Mouse (Mus musculus) liver, embryonic 16.5 days (tissue): ENCODE measurements around the gene Ccsap. TPM values are rescaled to one million over a fixed set of nuclear protein-coding genes. Genes with fewer than 3 reads are reported as not detected.

Experiments used
- ATAC-seq: fragments of 200-750 bp; cut with Nextera tagmentation; 2 replicates; pipeline ENCODE4 v1.8.0; 2017; ENCODE audit warnings: low read depth, mild to moderate bottlenecking, moderate number of reproducible peaks, moderate library complexity
- H3K27ac ChIP-seq: fragments of 300-500 bp; sonication (generic); 2 replicates; pipeline ENCODE4 v1.5.1; 2014; ENCODE audit warnings: mild to moderate bottlenecking, low read length
- H3K27me3 ChIP-seq: fragments of 300-500 bp; sonication (generic); 2 replicates; pipeline ENCODE4 v1.6.1; 2014; ENCODE audit warnings: low read depth, low read length, mixed read lengths; ENCODE audit not compliant: control insufficient read depth, insufficient read depth
- H3K36me3 ChIP-seq: fragments of 300-500 bp; sonication (generic); 2 replicates; pipeline ENCODE4 v1.6.1; 2014; ENCODE audit warnings: mild to moderate bottlenecking; ENCODE audit not compliant: control insufficient read depth, insufficient read depth
- H3K4me1 ChIP-seq: fragments of 300-500 bp; sonication (generic); 2 replicates; pipeline ENCODE4 v1.6.1; 2014; ENCODE audit warnings: low read depth, low read length, mixed read lengths; ENCODE audit not compliant: control insufficient read depth
- H3K4me2 ChIP-seq: fragments of 300-500 bp; sonication (generic); 2 replicates; pipeline ENCODE4 v1.6.1; 2014; ENCODE audit warnings: low read depth, low read length, mixed read lengths
- H3K4me3 ChIP-seq: fragments of 300-500 bp; sonication (generic); 2 replicates; pipeline ENCODE4 v1.5.1; 2014; ENCODE audit warnings: low read depth, mild to moderate bottlenecking, low read length
- H3K9ac ChIP-seq: fragments of 300-500 bp; sonication (generic); 2 replicates; pipeline ENCODE4 v1.6.1; 2014; ENCODE audit warnings: low read depth, low read length
- H3K9me3 ChIP-seq: fragments of 300-500 bp; sonication (generic); replicated peaks from 2 replicates; pipeline ENCODE4 v1.6.1; 2016; ENCODE audit warnings: low read length; ENCODE audit not compliant: control insufficient read depth
- WGBS: fragments of 180-500 bp; shearing (Covaris S2); extraction: QIAGEN DNeasy Blood & Tissue Kit; methylation state at CpG from one replicate; pipeline ENCODE4 v1.1.7; 2014; ENCODE audit not compliant: insufficient replicate concordance; 5-methylcytosine and 5-hydroxymethylcytosine counted together
- polyA plus RNA-seq: library from polyadenylated mRNA; unstranded; fragments of >200 nt; fragmentation: Nextera tagmentation; extraction: Ambion mirVana; gene quantifications from 2 replicates; pipeline ENCODE4 v1.2.1, GENCODE M21; 2015

Gene Ccsap
- polyA plus RNA-seq = 2.3 and 2.6 TPM in 2 replicates

- Histone ChIP-seq H3K4me2 (peak within 1 kb of the TSS; percentile 99), H3K9me3 (0 out of 2 replicates have a peak, but pooled peaks cover under 1% of the 10 kb centered on the region), H3K4me1 (peaks cover 18% of the 10 kb centered on the region), H3K4me3 (peak within 1 kb of the TSS; percentile 99), H3K27me3 (peaks cover 36% of the 10 kb centered on the region), H3K36me3 (no peaks in the 10 kb centered on the region), H3K9ac (peak within 1 kb of the TSS; percentile 98), H3K27ac (peak within 1 kb of the TSS; percentile 91)
- ATAC-seq = peak; percentile 60
- WGBS = under 1% methylated on average over 48 of the region's 48 CpGs
These were observed at the start of gene Ccsap for GRCm38 (mm10) chr8:123859648-123860259. Gene Ccsap, minus strand, starts transcription at chr8:123860209.

GRCm38 (mm10) chr8:123907604-123908003, 47.6 kb upstream of the Ccsap start:
- Histone ChIP-seq H3K4me2 (no peak overlapping the region), H3K27ac (no peak overlapping the region), H3K9ac (no peak overlapping the region), H3K4me1 (no peaks in the 10 kb centered on the region), H3K27me3 (no peaks in the 10 kb centered on the region), H3K36me3 (peaks cover 82% of the 10 kb centered on the region), H3K9me3 (no peaks in the 10 kb centered on the region), H3K4me3 (no peak overlapping the region)
- no peak for ATAC-seq
- 94% methylated on average over 6 of the region's 6 CpGs for WGBS

- H3K9me3 ChIP-seq = no peaks in the 10 kb centered on the region
- H3K27me3 ChIP-seq = no peaks in the 10 kb centered on the region
- no peak overlapping the region for H3K4me2 ChIP-seq
- no peaks in the 10 kb centered on the region for H3K4me1 ChIP-seq
- 74% methylated on average over 7 of the region's 7 CpGs for WGBS
- no peak for ATAC-seq
- H3K4me3 ChIP-seq = no peak overlapping the region
- peaks cover 68% of the 10 kb centered on the region for H3K36me3 ChIP-seq
- no peak overlapping the region for H3K9ac ChIP-seq
- no peak overlapping the region for H3K27ac ChIP-seq
These were observed 42.6 kb upstream of the Ccsap start for GRCm38 (mm10) chr8:123902653-123903052.

- Histone ChIP-seq H3K9me3 (no peaks in the 10 kb centered on the region), H3K4me3 (no peak overlapping the region), H3K36me3 (peaks cover 42% of the 10 kb centered on the region), H3K27me3 (peaks cover 22% of the 10 kb centered on the region), H3K9ac (no peak overlapping the region), H3K27ac (no peak overlapping the region), H3K4me1 (no peaks in the 10 kb centered on the region), H3K4me2 (no peak overlapping the region)
- ATAC-seq = no peak
- 87% methylated on average over 7 of the region's 7 CpGs for WGBS
These were observed 39.4 kb upstream of the Ccsap start for GRCm38 (mm10) chr8:123899366-123899765.

GRCm38 (mm10) chr8:123898576-123898975, 38.6 kb upstream of the Ccsap start:
- 84% methylated on average over 5 of the region's 5 CpGs for WGBS
- H3K4me1 ChIP-seq = no peaks in the 10 kb centered on the region
- H3K9me3 ChIP-seq = no peaks in the 10 kb centered on the region
- no peak overlapping the region for H3K4me2 ChIP-seq
- H3K27me3 ChIP-seq = peaks cover 30% of the 10 kb centered on the region
- H3K4me3 ChIP-seq = no peak overlapping the region
- ATAC-seq = no peak
- peaks cover 34% of the 10 kb centered on the region for H3K36me3 ChIP-seq
- no peak overlapping the region for H3K27ac ChIP-seq
- no peak overlapping the region for H3K9ac ChIP-seq

- 54% methylated on average over 10 of the region's 10 CpGs for WGBS
- no peak overlapping the region for H3K27ac ChIP-seq
- ATAC-seq = no peak
- H3K27me3 ChIP-seq = peaks cover 48% of the 10 kb centered on the region
- H3K9ac ChIP-seq = no peak overlapping the region
- H3K4me3 ChIP-seq = no peak overlapping the region
- H3K9me3 ChIP-seq = no peaks in the 10 kb centered on the region
- peaks cover 16% of the 10 kb centered on the region for H3K36me3 ChIP-seq
- no peaks in the 10 kb centered on the region for H3K4me1 ChIP-seq
- H3K4me2 ChIP-seq = no peak overlapping the region
These were observed 36.8 kb upstream of the Ccsap start for GRCm38 (mm10) chr8:123896774-123897173.

GRCm38 (mm10) chr8:123896366-123896761, 36.4 kb upstream of the Ccsap start:
- H3K4me2 ChIP-seq = no peak overlapping the region
- H3K4me1 ChIP-seq = no peaks in the 10 kb centered on the region
- H3K27ac ChIP-seq = no peak overlapping the region
- peaks cover 12% of the 10 kb centered on the region for H3K36me3 ChIP-seq
- peaks cover 52% of the 10 kb centered on the region for H3K27me3 ChIP-seq
- H3K9ac ChIP-seq = no peak overlapping the region
- H3K9me3 ChIP-seq = no peaks in the 10 kb centered on the region
- ATAC-seq = no peak
- WGBS = 62% methylated on average over 14 of the region's 14 CpGs
- no peak overlapping the region for H3K4me3 ChIP-seq

GRCm38 (mm10) chr8:123895680-123896365, 35.8 kb upstream of the Ccsap start:
- Histone ChIP-seq H3K4me1 (no peaks in the 10 kb centered on the region), H3K36me3 (peaks cover 10% of the 10 kb centered on the region), H3K9me3 (no peaks in the 10 kb centered on the region), H3K27ac (no peak overlapping the region), H3K27me3 (peaks cover 58% of the 10 kb centered on the region), H3K9ac (no peak overlapping the region), H3K4me2 (no peak overlapping the region), H3K4me3 (no peak overlapping the region)
- no peak for ATAC-seq
- WGBS = 63% methylated on average over 9 of the region's 9 CpGs

- Histone ChIP-seq H3K9me3 (no peaks in the 10 kb centered on the region), H3K36me3 (peaks cover 4% of the 10 kb centered on the region; the same call in 1 of the 2 replicates), H3K4me2 (no peak overlapping the region), H3K27me3 (peaks cover 61% of the 10 kb centered on the region), H3K4me1 (no peaks in the 10 kb centered on the region), H3K4me3 (no peak overlapping the region), H3K9ac (no peak overlapping the region), H3K27ac (no peak overlapping the region)
- WGBS = 77% methylated on average over 4 of the region's 4 CpGs
- no peak for ATAC-seq
These were observed 35.2 kb upstream of the Ccsap start for GRCm38 (mm10) chr8:123895230-123895629.
